Mouse (Mus musculus) kidney, postnatal 10 days (tissue): Measurements from ENCODE around the gene Mecom.

Source experiments
- DNase-seq: peaks from one replicate; pipeline ENCODE4 v3.0.0; 2021; ENCODE audit warnings: mixed read lengths

The Mecom gene

DNA sequence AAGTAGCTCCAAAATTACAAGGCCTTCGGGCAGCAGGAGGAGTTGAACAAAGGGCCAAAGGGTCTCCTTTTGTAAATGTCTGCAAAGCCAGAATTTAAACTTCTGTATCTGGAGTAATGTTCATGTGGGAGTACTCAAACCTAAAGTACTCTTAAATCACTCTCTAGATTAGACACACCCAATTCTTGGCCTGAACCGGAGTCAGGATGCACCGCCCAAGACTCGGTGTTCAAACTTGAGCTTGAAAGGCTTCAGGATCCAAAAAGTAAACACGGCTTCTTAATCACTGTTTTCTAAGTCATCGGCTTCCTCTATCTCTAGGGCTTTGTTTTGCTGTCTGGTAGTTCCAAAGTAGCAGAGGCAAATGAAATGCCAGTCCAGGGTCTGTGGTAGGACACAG is 67.3 kb downstream of the Mecom start:
- no peak for DNase-seq

DNA sequence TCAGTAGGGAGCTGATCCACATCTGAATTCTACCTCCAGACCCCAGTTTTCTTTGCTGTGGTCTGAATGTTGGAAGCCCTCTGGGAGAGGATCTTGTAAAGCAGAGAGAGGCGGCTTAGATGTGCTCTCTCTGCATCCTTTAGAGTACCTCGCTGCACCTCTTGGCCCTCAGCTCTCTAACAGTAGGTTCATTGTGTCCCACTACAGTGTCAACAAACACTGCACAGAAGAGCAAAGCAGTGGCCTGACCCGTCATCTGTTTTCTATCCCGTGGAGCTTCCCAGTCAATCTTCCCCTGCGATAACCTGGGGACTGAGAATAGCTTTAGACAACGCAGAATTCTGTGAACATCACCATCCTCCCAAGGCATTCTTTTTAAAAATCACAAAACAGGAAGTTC is 69.6 kb downstream of the Mecom start:
- DNase-seq, result no peak

- no peak for DNase-seq
Measured at GRCm38 (mm10) chr3:30477008-30477407, 70.8 kb downstream of the Mecom start.

- no peak for DNase-seq
Measured at GRCm38 (mm10) chr3:30475591-30475990, 72.2 kb downstream of the Mecom start.

DNA sequence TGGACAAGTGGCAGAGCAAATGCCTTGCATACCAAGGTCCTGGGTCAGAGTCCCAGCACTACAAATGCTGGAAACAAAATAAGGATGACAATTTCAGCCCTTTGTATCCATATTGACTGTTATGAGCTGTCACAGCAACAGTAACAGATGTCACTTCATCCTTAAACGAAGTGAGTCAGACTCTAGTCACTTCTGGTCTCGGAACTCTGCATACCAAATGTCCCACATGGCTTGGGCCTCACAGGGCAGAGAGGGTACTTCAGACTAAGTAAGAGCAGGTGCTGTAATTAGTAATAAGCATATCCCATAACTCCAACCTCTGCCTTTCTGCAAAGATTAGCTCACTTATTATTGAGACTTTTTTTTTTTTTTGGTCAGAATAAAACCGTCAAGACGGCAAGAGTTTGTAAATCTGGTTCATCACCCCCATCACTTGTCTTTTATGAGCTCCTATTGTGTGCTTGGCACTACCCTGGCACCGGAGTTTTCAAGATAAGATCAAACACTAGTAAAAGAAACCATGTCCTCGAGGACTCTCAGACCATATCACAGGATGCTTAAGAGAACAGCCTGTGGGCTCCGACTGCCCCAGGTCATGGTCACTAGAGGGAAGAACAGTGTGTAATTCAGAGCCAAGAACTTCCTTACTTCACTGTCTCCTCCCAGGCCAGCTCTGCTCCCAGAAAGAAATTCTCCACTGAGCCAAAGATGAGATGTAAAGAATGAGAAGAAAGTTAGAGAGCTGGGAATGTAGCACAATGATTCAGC is 79.6 kb downstream of the Mecom start:
- no peak for DNase-seq

GRCm38 (mm10) chr3:30466031-30466650 is 81.7 kb downstream of the Mecom start:
- no peak for DNase-seq

GRCm38 (mm10) chr3:30464497-30464896 is 83.3 kb downstream of the Mecom start:
- DNase-seq, result no peak

GRCm38 (mm10) chr3:30461831-30462230 is 86.0 kb downstream of the Mecom start:
- DNase-seq, result no peak

GRCm38 (mm10) chr3:30460890-30461578 is 86.8 kb downstream of the Mecom start:
- no peak for DNase-seq

DNA sequence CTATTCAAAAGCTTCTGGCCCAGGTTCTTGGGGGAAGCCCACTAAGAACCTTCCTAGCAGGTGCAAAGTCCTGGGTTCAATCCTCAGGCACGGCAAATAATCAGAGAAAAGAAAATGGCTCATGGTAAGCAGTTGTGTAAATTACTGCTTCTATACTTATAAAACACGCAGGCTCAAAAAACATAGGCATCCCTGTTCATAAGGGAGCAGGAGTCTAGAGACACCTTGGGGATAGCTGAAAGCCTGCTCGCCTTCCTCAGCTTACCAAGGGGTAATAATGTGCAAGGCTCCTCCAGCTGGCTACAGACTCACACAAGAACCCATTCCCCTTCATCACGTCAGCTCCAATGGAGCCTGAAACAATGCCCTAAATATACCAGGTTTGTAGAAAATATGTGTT is 88.2 kb downstream of the Mecom start:
- no peak for DNase-seq

- DNase-seq, result peak; percentile 65
Measured at GRCm38 (mm10) chr3:30457975-30458678, 89.7 kb downstream of the Mecom start.

GRCm38 (mm10) chr3:30455902-30456301 is 91.9 kb downstream of the Mecom start:
- DNase-seq, result no peak

- no peak for DNase-seq
Measured at GRCm38 (mm10) chr3:30453546-30454455, 94.0 kb downstream of the Mecom start.

GRCm38 (mm10) chr3:30453046-30453445 is 94.8 kb downstream of the Mecom start:
- no peak for DNase-seq

- no peak for DNase-seq
Measured at GRCm38 (mm10) chr3:30452511-30452910, 95.3 kb downstream of the Mecom start.

DNA sequence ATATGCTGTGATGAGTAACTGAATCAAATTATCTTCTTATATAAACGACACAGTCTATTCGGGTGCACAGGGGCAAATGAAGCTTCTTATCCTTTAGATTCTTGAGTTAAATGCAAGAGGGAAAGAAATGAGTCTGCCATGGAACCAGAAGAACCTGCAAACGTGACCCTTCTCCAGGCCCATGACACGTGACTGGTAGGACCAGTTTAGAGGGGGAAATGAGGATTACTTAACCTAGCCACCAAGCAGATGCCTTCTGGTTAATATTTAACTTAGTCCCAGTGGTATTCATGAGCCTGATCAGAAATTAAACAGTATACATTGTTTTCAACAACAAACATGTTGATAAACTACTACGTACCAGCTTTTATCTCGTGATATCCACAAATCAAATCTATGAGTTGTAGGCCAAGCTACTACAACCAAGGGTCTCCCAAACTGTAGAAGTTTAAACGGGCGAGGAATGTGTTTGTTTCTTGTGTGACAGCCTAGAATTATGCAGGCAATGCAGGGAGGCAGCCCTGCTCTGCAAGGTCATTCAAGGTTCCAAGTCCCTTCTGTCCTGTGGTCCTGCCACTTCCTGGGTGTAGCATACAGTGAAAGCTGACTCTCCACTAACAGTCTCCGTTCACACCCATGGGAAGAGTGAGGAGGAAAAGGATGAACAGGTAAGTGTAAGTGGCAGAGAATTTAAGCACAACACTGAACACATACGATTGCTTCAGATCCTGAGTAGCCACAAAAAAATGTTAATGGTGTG is 97.4 kb downstream of the Mecom start:
- DNase-seq, result peak; percentile 34

GRCm38 (mm10) chr3:30448624-30449023 is 99.2 kb downstream of the Mecom start:
- no peak for DNase-seq

GRCm38 (mm10) chr3:30445970-30446442 is 101.8 kb downstream of the Mecom start:
- DNase-seq, result no peak

DNA sequence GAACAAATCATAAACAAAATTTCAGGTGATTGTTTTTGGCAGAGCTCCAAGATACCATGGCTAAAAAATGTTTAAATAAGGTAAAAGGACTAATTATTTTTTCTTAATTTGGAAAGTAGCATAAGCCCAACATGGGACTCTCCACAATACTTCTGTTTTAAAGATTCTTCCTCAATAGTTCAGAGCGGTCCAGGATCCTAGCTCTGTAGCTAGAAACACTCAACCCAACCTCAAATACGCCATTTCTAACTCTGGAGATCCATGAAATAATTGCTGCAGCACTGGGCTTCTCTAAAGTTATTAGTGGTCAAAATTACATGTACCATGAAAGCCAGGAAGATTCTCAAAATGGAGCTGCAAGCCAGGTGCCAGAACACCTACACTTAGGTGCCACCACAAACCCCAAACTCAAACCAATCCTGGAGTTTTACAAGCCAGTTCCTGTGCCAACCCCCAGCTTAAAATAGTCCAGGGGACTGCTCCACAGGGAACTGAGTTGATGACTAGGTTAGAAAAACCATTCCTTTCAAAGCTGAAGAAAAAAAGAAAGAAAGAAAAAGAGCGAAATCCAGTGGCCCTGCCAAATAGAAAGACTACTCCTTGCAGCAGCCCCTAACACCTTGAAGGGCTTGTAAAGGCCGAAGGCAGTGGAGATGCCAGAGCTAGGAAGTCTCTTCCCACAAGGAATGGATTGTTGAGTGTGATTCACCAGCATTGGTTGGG is 102.4 kb downstream of the Mecom start:
- no peak for DNase-seq

- DNase-seq, result no peak
Measured at GRCm38 (mm10) chr3:30441646-30442045, 106.2 kb downstream of the Mecom start.

- no peak for DNase-seq
Measured at GRCm38 (mm10) chr3:30438007-30438406, 109.8 kb downstream of the Mecom start.
